Mouse (Mus musculus) lung, adult 2 months (tissue): ENCODE measurements around the gene Hist1h4b.

Source experiments
- CTCF ChIP-seq: fragments of 200-500 bp; IDR thresholded peaks from 2 replicates; pipeline ENCODE4 v1.5.1; 2011; ENCODE audit warnings: mild to moderate bottlenecking, low read length, control low read depth; ENCODE audit not compliant: insufficient read depth
- POLR2A ChIP-seq: fragments of 200-500 bp; IDR thresholded peaks from 2 replicates; pipeline ENCODE4 v1.6.1; 2011; ENCODE audit warnings: low read depth, mild to moderate bottlenecking, control low read depth, low read length, borderline replicate concordance; ENCODE audit errors: extremely low read depth

GRCm38 (mm10) chr13:23759916-23760239 lies 3.1 kb downstream of the Hist1h4b start:
- TF ChIP-seq POLR2A: no peak
- TF ChIP-seq CTCF: no peak
